Mouse (Mus musculus): Measurements from ENCODE around the gene Pde6d.

GRCm38 (mm10) chr1:86500681-86501080 lies 81.7 kb downstream of the Pde6d start:
- TF ChIP-seq CTCF (IDR thresholded peaks at IDR 0.05; ENCODE audit: extremely low read depth, insufficient read depth, insufficient read length, insufficient replicate concordance) (no peak), POLR2A (IDR thresholded peaks at IDR 0.05; ENCODE audit: low read depth, low read length) (no peak)
